Mouse (Mus musculus) brain, embryonic 14.5 days (tissue): ENCODE measurements around the gene Gkn2.

Experiments used
- CTCF ChIP-seq: fragments of 200-500 bp; IDR thresholded peaks from 2 replicates; pipeline ENCODE4 v1.5.1; 2012; ENCODE audit warnings: inconsistent platforms, mild to moderate bottlenecking, moderate library complexity, borderline replicate concordance; ENCODE audit not compliant: insufficient read depth, insufficient read length; ENCODE audit errors: extremely low read depth
- POLR2A ChIP-seq: fragments of 200-500 bp; IDR thresholded peaks from 2 replicates; pipeline ENCODE4 v1.6.1; 2012; ENCODE audit warnings: mild to moderate bottlenecking, inconsistent platforms, borderline replicate concordance; ENCODE audit not compliant: poor library complexity, insufficient read depth, insufficient read length, severe bottlenecking; ENCODE audit errors: extremely low read depth

- TF ChIP-seq POLR2A (no peak), CTCF (no peak)
These were observed 16.4 kb downstream of the Gkn2 start for GRCm38 (mm10) chr6:87389455-87389989.
